Mouse (Mus musculus) hindbrain, embryonic 10.5 days (tissue): ENCODE measurements around the gene Olfr127. TPM values are rescaled to one million over a fixed set of nuclear protein-coding genes. Genes with fewer than 3 reads are reported as not detected.
"Not testable (repeated sequence)": the region's sequence is repeated elsewhere in the genome, so short reads cannot be mapped to it uniquely, and the experiment has no call there.

ENCODE experiments used
- DNase-seq: peaks from one replicate; pipeline ENCODE4 v3.0.0-alpha.2; 2017; ENCODE audit warnings: low spot score
- H3K27ac ChIP-seq: fragments of 300-500 bp; sonication (generic); 2 replicates; pipeline ENCODE4 v1.5.1; 2016; ENCODE audit warnings: mild to moderate bottlenecking, moderate library complexity
- H3K27me3 ChIP-seq: fragments of 300-500 bp; sonication (generic); 2 replicates; pipeline ENCODE4 v1.6.1; 2016; ENCODE audit warnings: mild to moderate bottlenecking; ENCODE audit not compliant: poor library complexity, insufficient read depth, severe bottlenecking
- H3K36me3 ChIP-seq: fragments of 300-500 bp; sonication (generic); 2 replicates; pipeline ENCODE4 v1.6.1; 2016; ENCODE audit warnings: mild to moderate bottlenecking, moderate library complexity
- H3K4me1 ChIP-seq: fragments of 300-500 bp; sonication (generic); replicated peaks from 2 replicates; pipeline ENCODE4 v1.6.1; 2016; ENCODE audit warnings: mild to moderate bottlenecking
- H3K4me3 ChIP-seq: fragments of 300-500 bp; sonication (generic); 2 replicates; pipeline ENCODE4 v1.5.1; 2016; ENCODE audit warnings: mild to moderate bottlenecking, moderate library complexity
- H3K9me3 ChIP-seq: fragments of 300-500 bp; sonication (generic); 2 replicates; pipeline ENCODE4 v1.6.1; 2016; ENCODE audit warnings: mild to moderate bottlenecking, moderate library complexity
- WGBS: fragments of 180-500 bp; shearing (Covaris S2); methylation state at CpG from one replicate; pipeline ENCODE4 v1.1.7; 2016; 5-methylcytosine and 5-hydroxymethylcytosine counted together
- polyA plus RNA-seq: library from polyadenylated mRNA; unstranded; fragments of >200 nt; fragmentation: Nextera tagmentation; extraction: Ambion mirVana; gene quantifications from 2 replicates; pipeline ENCODE4 v1.2.1, GENCODE M21; 2016

The Olfr127 gene
- polyA plus RNA-seq = not detected in 2 replicates

- no peak for DNase-seq
- no peak within 1 kb of the TSS for H3K4me3 ChIP-seq
- H3K27ac ChIP-seq = no peak within 1 kb of the TSS
- no peaks in the 10 kb centered on the region for H3K9me3 ChIP-seq
- H3K4me1 ChIP-seq = no peaks in the 10 kb centered on the region
- 80% methylated on average over 1 of the region's 1 CpGs for WGBS
- H3K36me3 ChIP-seq = no peaks in the 10 kb centered on the region
- H3K27me3 ChIP-seq = no peaks in the 10 kb centered on the region
Observed at GRCm38 (mm10) chr17:37900137-37900536, at the start of gene Olfr127. Gene Olfr127 (plus strand): TSS chr17:37900437.

GRCm38 (mm10) chr17:37863901-37864300 lies 36.3 kb upstream of the Olfr127 start:
- no peaks in the 10 kb centered on the region for H3K9me3 ChIP-seq
- 83% methylated on average over 2 of the region's 2 CpGs for WGBS
- H3K27me3 ChIP-seq = no peaks in the 10 kb centered on the region
- H3K4me1 ChIP-seq = no peaks in the 10 kb centered on the region
- H3K27ac ChIP-seq = no peak overlapping the region
- no peak for DNase-seq
- no peak overlapping the region for H3K4me3 ChIP-seq
- no peaks in the 10 kb centered on the region for H3K36me3 ChIP-seq

DNA sequence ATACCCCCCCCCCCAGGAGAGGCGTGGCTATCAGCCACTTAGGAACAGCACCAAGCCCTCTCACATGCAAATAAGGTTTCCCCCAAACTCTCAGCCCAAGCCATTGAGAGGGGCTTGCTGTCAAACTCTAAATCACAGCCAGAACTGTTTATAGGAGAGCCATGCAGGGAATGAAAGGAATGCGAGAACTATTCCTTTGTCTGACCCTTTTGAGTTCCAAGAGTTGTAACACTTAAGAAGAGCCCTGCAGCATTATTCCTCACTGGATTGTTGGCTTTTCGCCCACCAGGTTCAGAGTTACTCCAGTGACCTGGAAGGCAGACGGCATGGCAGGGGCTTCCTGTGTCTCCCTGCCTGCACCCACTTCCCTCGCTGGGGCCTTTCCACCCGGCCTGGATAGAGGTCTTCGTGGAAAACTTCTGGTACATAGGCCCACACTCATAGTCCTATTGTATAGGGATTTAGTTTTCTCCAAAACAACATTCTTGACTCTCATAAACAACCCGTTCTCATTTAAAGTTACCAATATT lies 30.5 kb upstream of the Olfr127 start:
- Histone ChIP-seq H3K36me3 (no peaks in the 10 kb centered on the region), H3K27me3 (no peaks in the 10 kb centered on the region), H3K4me3 (no peak overlapping the region), H3K4me1 (peaks cover 4% of the 10 kb centered on the region; the same call in 1 of the 2 replicates), H3K9me3 (no peaks in the 10 kb centered on the region), H3K27ac (no peak overlapping the region)
- 22% methylated on average over 8 of the region's 8 CpGs for WGBS
- DNase-seq = peak; percentile 4

DNA sequence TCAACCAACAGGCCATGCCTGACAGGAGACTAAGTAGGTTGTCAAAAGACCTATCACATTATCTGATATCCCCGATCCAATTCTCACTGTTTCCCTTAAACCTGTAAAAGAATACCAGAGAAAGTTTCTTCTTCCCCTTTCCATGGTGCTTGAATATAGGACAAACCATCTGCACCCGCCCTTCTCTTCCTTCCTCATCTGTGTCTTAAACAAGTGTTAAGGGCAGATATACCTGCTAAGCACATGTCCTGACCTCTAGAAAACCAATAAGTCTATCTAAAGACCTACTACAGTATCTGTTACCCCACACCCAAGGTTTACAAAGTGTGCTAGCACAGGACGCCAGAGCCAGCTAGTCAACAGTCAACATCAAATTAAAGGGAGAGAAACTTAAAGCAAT lies 26.4 kb upstream of the Olfr127 start:
- Histone ChIP-seq H3K9me3 (no peaks in the 10 kb centered on the region), H3K27ac (no peak overlapping the region), H3K27me3 (no peaks in the 10 kb centered on the region), H3K36me3 (no peaks in the 10 kb centered on the region), H3K4me1 (peaks cover 4% of the 10 kb centered on the region; the same call in 1 of the 2 replicates), H3K4me3 (no peak overlapping the region)
- DNase-seq = no peak
- 82% methylated on average over 3 of the region's 3 CpGs for WGBS

GRCm38 (mm10) chr17:37906821-37907220 lies 6.6 kb downstream of the Olfr127 start:
- not testable (repeated sequence) for H3K27me3 ChIP-seq, H3K4me3 ChIP-seq, H3K9me3 ChIP-seq, H3K36me3 ChIP-seq, H3K4me1 ChIP-seq, DNase-seq, H3K27ac ChIP-seq
- 74% methylated on average over 8 of the region's 8 CpGs for WGBS

DNA sequence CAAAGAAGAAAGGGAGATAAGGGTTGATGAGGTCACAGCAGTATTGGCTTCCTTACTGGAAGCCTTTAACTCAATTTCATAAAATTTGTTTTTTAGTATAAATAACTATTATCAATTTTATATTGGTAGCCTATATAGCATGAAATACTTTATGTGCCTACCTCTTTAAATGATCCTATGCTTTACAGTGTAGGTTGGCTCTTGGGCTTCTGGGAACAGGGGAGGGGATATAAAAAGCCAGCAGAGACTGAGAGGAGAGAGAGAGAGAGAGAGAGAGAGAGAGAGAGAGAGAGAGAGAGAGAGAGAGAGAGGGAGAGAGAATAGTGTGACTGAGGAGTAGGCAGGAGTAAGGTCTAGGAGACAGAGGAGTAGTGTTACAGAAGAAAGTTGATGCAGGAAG lies 20.0 kb downstream of the Olfr127 start, which contains the start of gene Olfr128:
TSS of gene Olfr128 (plus strand) at position 301 of the 400 bp plus-strand sequence.
- Histone ChIP-seq H3K4me1 (no peaks in the 10 kb centered on the region), H3K4me3 (no peak within 1 kb of the TSS), H3K27me3 (no peaks in the 10 kb centered on the region), H3K27ac (no peak within 1 kb of the TSS), H3K36me3 (no peaks in the 10 kb centered on the region), H3K9me3 (no peaks in the 10 kb centered on the region)
- DNase-seq = no peak

- Histone ChIP-seq H3K9me3 (no peaks in the 10 kb centered on the region), H3K27me3 (no peaks in the 10 kb centered on the region), H3K27ac (no peak within 1 kb of the TSS), H3K4me1 (no peaks in the 10 kb centered on the region), H3K4me3 (no peak within 1 kb of the TSS), H3K36me3 (no peaks in the 10 kb centered on the region)
- no peak for DNase-seq
- WGBS = 82% methylated on average over 2 of the region's 2 CpGs
Observed at GRCm38 (mm10) chr17:37952979-37953378, 52.7 kb downstream of the Olfr127 start, which contains the start of gene Olfr761. Gene Olfr761 (minus strand): TSS chr17:37953079.

Other genes with a start within 250 kb of the Olfr127 start
- not detected in 2 replicates for gene Olfr117, start 236.7 kb upstream of the Olfr127 start, polyA plus RNA-seq
- not detected in 2 replicates for gene Olfr118, start 233.4 kb upstream of the Olfr127 start, polyA plus RNA-seq
- not detected in 2 replicates for gene Olfr119, start 203.9 kb upstream of the Olfr127 start, polyA plus RNA-seq
- not detected in 2 replicates for gene Olfr120, start 178.6 kb upstream of the Olfr127 start, polyA plus RNA-seq
- not detected in 2 replicates for gene Olfr121, start 151.6 kb upstream of the Olfr127 start, polyA plus RNA-seq
- gene Olfr122, start 131.8 kb upstream of the Olfr127 start, polyA plus RNA-seq = not detected in 2 replicates
- not detected in 2 replicates for gene Olfr123, start 106.9 kb upstream of the Olfr127 start, polyA plus RNA-seq
- gene Olfr124, start 100.5 kb upstream of the Olfr127 start, polyA plus RNA-seq = not detected in 2 replicates
- not detected in 2 replicates for gene Olfr125, start 67.5 kb upstream of the Olfr127 start, polyA plus RNA-seq
- not detected in 2 replicates for gene Olfr126, start 53.0 kb upstream of the Olfr127 start, polyA plus RNA-seq
- gene Olfr128, start 20.1 kb downstream of the Olfr127 start, polyA plus RNA-seq = not detected in 2 replicates
- gene Olfr761, start 52.6 kb downstream of the Olfr127 start, polyA plus RNA-seq = not detected in 2 replicates
- not detected in 2 replicates for gene Olfr129, start 159.6 kb downstream of the Olfr127 start, polyA plus RNA-seq
- gene Olfr130, start 163.5 kb downstream of the Olfr127 start, polyA plus RNA-seq = not detected in 2 replicates
- gene Olfr131, start 188.3 kb downstream of the Olfr127 start, polyA plus RNA-seq = not detected in 2 replicates
- gene Olfr132, start 234.1 kb downstream of the Olfr127 start, polyA plus RNA-seq = not detected in 2 replicates
- gene Olfr133, start 244.8 kb downstream of the Olfr127 start, polyA plus RNA-seq = not detected in 2 replicates